Mouse (Mus musculus) skeletal muscle tissue, adult 2 months (tissue): ENCODE measurements at regions not wholly inside any gene's neighbourhood (a gene's known extent, or its start where the extent isn't known, plus 50 kb on each side); places are given as distances from the start of the nearest gene placed in this dataset.

Experiments used
- DNase-seq: peaks from one replicate; pipeline ENCODE4 v3.0.0-alpha.2; 2012; ENCODE audit warnings: low read depth, low spot score

- no peak for DNase-seq
Measured at GRCm38 (mm10) chr8:41526283-41526682, 109.4 kb upstream of the Frg1 start.

- DNase-seq, result no peak
Measured at GRCm38 (mm10) chr8:41485163-41485562, 68.3 kb upstream of the Frg1 start.

DNA sequence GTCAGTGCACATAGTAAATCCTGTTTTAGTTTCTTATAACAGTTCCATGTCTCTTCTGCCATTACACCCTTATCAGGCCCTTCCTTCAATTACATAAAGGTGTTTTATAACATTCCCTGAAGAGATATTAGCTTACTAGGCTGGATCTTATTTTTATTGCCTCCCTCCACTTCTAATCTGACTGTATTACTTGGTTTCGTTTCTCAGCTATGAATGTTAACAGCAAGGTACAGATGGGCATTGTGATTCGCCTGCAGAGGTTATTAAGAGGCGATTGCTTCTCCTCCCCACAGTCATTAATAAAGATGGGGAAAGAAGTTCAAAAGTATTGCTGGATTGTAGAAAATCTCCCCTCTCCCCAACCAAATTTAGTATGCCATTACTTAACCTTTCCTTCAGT, 66.4 kb upstream of the Frg1 start:
- no peak for DNase-seq

GRCm38 (mm10) chr8:41472992-41473699, 56.3 kb upstream of the Frg1 start:
- no peak for DNase-seq

GRCm38 (mm10) chr8:41472233-41472632, 55.4 kb upstream of the Frg1 start:
- no peak for DNase-seq
